Mouse (Mus musculus) neural tube, embryonic 12.5 days (tissue): Measurements from ENCODE around the gene Lrp5. TPM values are rescaled to one million over a fixed set of nuclear protein-coding genes. Genes with fewer than 3 reads are reported as not detected.

ENCODE experiments used
- ATAC-seq: fragments of 200-750 bp; cut with Nextera tagmentation; 2 replicates; pipeline ENCODE4 v1.8.0; 2017; ENCODE audit warnings: low read depth, mild to moderate bottlenecking, moderate TSS enrichment, moderate library complexity; ENCODE audit not compliant: low FRiP score
- H3K27ac ChIP-seq: fragments of 300-500 bp; sonication (generic); 2 replicates; pipeline ENCODE4 v1.5.1; 2016
- H3K27me3 ChIP-seq: fragments of 300-500 bp; sonication (generic); replicated peaks from 2 replicates; pipeline ENCODE4 v1.6.1; 2016; ENCODE audit warnings: mild to moderate bottlenecking
- H3K36me3 ChIP-seq: fragments of 300-500 bp; sonication (generic); 2 replicates; pipeline ENCODE4 v1.6.1; 2016; ENCODE audit warnings: mild to moderate bottlenecking
- H3K4me1 ChIP-seq: fragments of 300-500 bp; sonication (generic); 2 replicates; pipeline ENCODE4 v1.6.1; 2016
- H3K4me2 ChIP-seq: fragments of 300-500 bp; sonication (generic); replicated peaks from 2 replicates; pipeline ENCODE4 v1.6.1; 2016; ENCODE audit warnings: mild to moderate bottlenecking
- H3K4me3 ChIP-seq: fragments of 300-500 bp; sonication (generic); 2 replicates; pipeline ENCODE4 v1.5.1; 2016
- H3K9ac ChIP-seq: fragments of 300-500 bp; sonication (generic); 2 replicates; pipeline ENCODE4 v1.6.1; 2016; ENCODE audit warnings: mild to moderate bottlenecking
- H3K9me3 ChIP-seq: fragments of 300-500 bp; sonication (generic); 2 replicates; pipeline ENCODE4 v1.6.1; 2016; ENCODE audit warnings: mild to moderate bottlenecking
- WGBS: fragments of 180-500 bp; shearing (Covaris S2); methylation state at CpG from one replicate; pipeline ENCODE4 v1.1.7; 2016; 5-methylcytosine and 5-hydroxymethylcytosine counted together
- polyA plus RNA-seq: library from polyadenylated mRNA; unstranded; fragments of >200 nt; fragmentation: Nextera tagmentation; extraction: Ambion mirVana; gene quantifications from 2 replicates; pipeline ENCODE4 v1.2.1, GENCODE M21; 2016

Gene Lrp5
- polyA plus RNA-seq, 1 experiment from 2014 or later, result 2.8 TPM

DNA sequence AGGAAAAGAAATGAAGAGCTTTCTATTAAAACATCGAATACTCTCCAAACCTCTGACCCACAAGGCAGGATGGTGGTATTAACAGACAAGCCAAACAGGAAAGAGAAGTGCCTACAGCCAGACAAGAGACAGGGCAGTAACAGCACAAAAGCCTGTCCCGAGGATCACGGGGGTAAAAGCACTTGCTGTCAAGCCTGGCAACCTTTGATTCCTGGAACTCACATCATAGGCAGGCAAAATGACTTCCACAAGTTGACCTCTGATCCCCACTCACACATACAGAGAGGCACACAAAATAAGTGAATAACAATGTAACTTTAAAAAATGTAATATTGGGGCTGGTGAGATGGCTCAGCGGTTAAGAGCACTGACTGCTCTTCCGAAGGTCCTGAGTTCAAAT is 146.9 kb downstream of the Lrp5 start:
- Histone ChIP-seq H3K4me3 (no peak overlapping the region), H3K4me2 (no peak overlapping the region), H3K9ac (no peak overlapping the region), H3K4me1 (no peaks in the 10 kb centered on the region), H3K27me3 (no peaks in the 10 kb centered on the region), H3K9me3 (no peaks in the 10 kb centered on the region), H3K36me3 (peaks cover 13% of the 10 kb centered on the region; the same call in 1 of the 2 replicates), H3K27ac (no peak overlapping the region)
- WGBS, result 97% methylated on average over 5 of the region's 5 CpGs
- ATAC-seq, result no peak

DNA sequence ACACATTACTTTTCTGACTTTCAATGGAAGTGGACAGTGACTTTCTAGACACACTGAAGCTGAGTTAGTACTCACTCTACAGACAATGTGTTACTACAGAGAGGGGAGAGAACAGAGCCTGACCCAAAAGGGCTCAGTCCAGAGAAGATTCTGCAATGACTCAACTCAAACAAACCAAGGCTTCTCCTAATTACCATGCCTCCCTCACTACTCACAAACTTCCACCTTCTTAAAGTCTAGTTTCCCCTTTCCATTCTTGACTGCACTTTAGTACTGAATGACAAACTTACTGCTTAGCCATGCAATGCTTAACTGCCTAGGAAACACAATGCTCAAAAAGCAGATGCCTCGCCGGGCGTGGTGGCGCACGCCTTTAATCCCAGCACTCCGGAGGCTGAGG is 148.7 kb downstream of the Lrp5 start:
- 97% methylated on average over 6 of the region's 6 CpGs for WGBS
- no peak overlapping the region for H3K4me2 ChIP-seq

DNA sequence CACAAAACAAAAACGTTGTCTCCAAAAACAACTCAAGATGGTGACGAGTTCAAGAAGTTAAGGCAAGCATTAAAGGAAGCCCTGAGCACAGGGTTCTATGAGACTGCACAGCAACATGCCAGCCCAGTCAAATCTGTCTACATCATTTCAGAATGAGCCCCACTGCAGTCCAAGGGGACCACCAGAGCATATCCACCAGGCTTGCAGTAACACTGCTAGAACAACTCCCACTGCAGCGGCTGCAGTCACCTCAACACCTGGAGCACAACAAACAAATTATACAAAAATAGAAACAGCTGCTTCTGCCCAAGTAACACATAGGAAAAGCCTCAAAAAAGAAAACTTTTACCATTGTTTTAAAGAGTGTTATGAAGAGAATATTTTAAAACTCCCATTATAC is 151.4 kb downstream of the Lrp5 start:
- Histone ChIP-seq H3K4me3 (no peak overlapping the region), H3K36me3 (no peaks in the 10 kb centered on the region), H3K27ac (no peak overlapping the region), H3K9ac (no peak overlapping the region), H3K27me3 (no peaks in the 10 kb centered on the region), H3K4me2 (no peak overlapping the region), H3K9me3 (no peaks in the 10 kb centered on the region), H3K4me1 (no peaks in the 10 kb centered on the region)
- 86% methylated on average over 3 of the region's 3 CpGs for WGBS
- no peak for ATAC-seq

More for the DNA sequence above, 148.7 kb downstream of the Lrp5 start:
- Histone ChIP-seq H3K36me3 (peaks cover 6% of the 10 kb centered on the region; the same call in 1 of the 2 replicates), H3K4me3 (no peak overlapping the region), H3K9me3 (no peaks in the 10 kb centered on the region), H3K27ac (no peak overlapping the region), H3K4me1 (no peaks in the 10 kb centered on the region), H3K9ac (no peak overlapping the region), H3K27me3 (no peaks in the 10 kb centered on the region)
- ATAC-seq, result no peak

Other genes with a start within 250 kb of the Lrp5 start
- gene Ppp6r3, start 110.8 kb downstream of the Lrp5 start, polyA plus RNA-seq, result 70.7 and 74.0 TPM in 2 replicates
- 33.9 and 35.6 TPM in 2 replicates for gene 1810055G02Rik, start 21.7 kb upstream of the Lrp5 start, polyA plus RNA-seq
- 53.1 and 55.3 TPM in 2 replicates for gene Kmt5b, start 80.9 kb upstream of the Lrp5 start, polyA plus RNA-seq
- gene Chka, start 165.2 kb upstream of the Lrp5 start, polyA plus RNA-seq, result 62.7 and 65.2 TPM in 2 replicates
- 19.7 and 22.0 TPM in 2 replicates for gene Tcirg1, start 220.6 kb upstream of the Lrp5 start, polyA plus RNA-seq
- 226 and 234 TPM in 2 replicates for gene Ndufs8, start 226.2 kb upstream of the Lrp5 start, polyA plus RNA-seq
- 0.84 and 0.87 TPM in 2 replicates for gene Aldh3b1, start 243.2 kb upstream of the Lrp5 start, polyA plus RNA-seq
- gene Unc93b1, start 248.6 kb upstream of the Lrp5 start, polyA plus RNA-seq, result 8.4 and 11.1 TPM in 2 replicates